Mouse (Mus musculus) olfactory bulb, adult 2 months (tissue): ENCODE measurements around the gene Pcif1. TPM values are rescaled to one million over a fixed set of nuclear protein-coding genes. Genes with fewer than 3 reads are reported as not detected.
"Not testable (repeated sequence)": the region's sequence is repeated elsewhere in the genome, so short reads cannot be mapped to it uniquely, and the experiment has no call there.

Experiments used
- H3K27ac ChIP-seq: fragments of 200-500 bp; 2 replicates; pipeline ENCODE4 v1.5.1; 2012; ENCODE audit warnings: low read depth, low read length; ENCODE audit not compliant: insufficient read depth
- H3K4me1 ChIP-seq: fragments of 200-500 bp; 2 replicates; pipeline ENCODE4 v1.6.1; 2012; ENCODE audit warnings: low read length; ENCODE audit not compliant: control insufficient read depth, insufficient read depth
- H3K4me3 ChIP-seq: fragments of 200-500 bp; 2 replicates; pipeline ENCODE4 v1.5.1; 2012; ENCODE audit warnings: mild to moderate bottlenecking, low read depth, low read length, moderate library complexity; ENCODE audit not compliant: insufficient read depth
- CTCF ChIP-seq: fragments of 200-500 bp; IDR thresholded peaks from 2 replicates; pipeline ENCODE4 v1.5.1; 2012; ENCODE audit warnings: low read depth, mild to moderate bottlenecking, low read length, moderate library complexity; ENCODE audit not compliant: insufficient read depth
- POLR2A ChIP-seq: fragments of 200-500 bp; IDR thresholded peaks from 2 replicates; pipeline ENCODE4 v1.6.1; 2012; ENCODE audit warnings: mild to moderate bottlenecking, low read depth, low read length, moderate library complexity; ENCODE audit not compliant: insufficient read depth
- WGBS: fragments of 180-500 bp; shearing (Covaris S2); methylation state at CpG from one replicate; pipeline ENCODE4 v1.1.7; 2018; 5-methylcytosine and 5-hydroxymethylcytosine counted together
- polyA plus RNA-seq: library from polyadenylated mRNA; stranded (reverse); fragments of >200 nt; gene quantifications from 2 replicates; pipeline ENCODE4 v1.2.4, GENCODE M21; 2012; ENCODE audit warnings: low replicate concordance; ENCODE audit not compliant: missing spikeins, insufficient read depth, insufficient read length

Pcif1 gene
- polyA plus RNA-seq, 1 experiment: not detected

DNA sequence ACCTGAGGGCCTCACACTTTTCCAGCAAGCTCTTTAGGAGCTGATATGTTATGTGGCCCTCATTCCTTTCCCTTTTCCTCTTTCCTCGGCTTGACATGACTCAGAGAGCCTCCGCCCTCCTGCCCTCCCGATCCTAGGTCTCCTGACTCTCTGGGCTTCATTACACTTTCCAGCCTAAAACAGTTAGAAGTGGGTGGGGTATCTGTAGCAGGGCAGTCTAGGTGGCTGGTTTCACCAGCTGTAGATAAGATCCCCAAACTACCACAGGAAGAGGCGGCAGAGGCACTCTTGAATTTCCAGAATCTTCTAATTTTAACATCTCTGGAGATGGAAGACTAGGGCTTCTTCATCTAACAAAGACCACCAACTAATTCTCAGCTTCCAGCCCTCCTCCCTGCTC, 14.5 kb upstream of the Pcif1 start:
- H3K27ac ChIP-seq: no peak overlapping the region
- TF ChIP-seq CTCF: no peak
- H3K4me1 ChIP-seq: peaks cover 4% of the 10 kb centered on the region; the same call in 1 of the 2 replicates
- no peak overlapping the region for H3K4me3 ChIP-seq
- WGBS: 73% methylated on average over 4 of the region's 4 CpGs

DNA sequence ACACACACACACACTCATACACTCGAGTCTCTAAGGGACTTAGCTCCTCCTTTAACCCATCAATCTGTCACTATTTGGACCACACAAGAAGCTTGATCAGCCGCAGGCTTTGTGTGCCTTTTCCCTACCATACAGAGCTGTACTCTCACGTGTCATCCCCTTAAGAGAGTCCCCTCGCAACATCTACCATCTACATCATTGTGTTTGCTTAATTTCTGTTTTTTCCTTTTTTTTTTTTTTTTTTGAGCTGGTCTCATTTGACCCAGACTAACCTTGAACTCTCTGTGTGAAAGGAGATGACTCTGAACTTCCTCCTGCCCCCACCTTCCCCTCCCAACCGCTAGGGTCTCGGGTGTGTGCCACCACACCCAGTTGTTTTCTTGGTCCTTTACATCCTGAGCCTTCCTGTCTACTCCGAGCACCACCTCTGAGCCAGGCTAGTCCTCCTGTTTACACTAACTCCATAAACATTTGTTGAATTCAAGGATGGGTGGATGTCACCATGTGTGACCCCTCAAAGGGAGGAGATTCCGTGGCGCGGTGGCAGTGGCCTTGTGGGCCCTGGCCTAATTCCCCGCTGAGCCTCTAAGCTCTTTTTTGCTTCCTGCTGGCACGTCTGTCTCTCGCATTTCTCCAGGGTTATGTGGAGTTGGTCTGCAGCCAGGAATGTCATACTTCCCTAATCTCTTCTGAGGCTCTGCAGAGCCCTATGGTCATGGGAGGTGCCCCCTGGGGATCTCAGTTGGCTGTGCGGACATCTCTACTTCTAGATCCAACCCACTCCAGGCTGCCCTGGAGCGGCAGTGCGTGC, 12.2 kb upstream of the Pcif1 start:
- TF ChIP-seq CTCF (no peak), POLR2A (no peak)
- 63% methylated on average over 16 of the region's 16 CpGs for whole genome bisulfite sequencing
- Histone ChIP-seq H3K4me3 (no peak overlapping the region), H3K4me1 (peaks cover 4% of the 10 kb centered on the region; the same call in 1 of the 2 replicates), H3K27ac (no peak overlapping the region)

- TF ChIP-seq CTCF (peak; percentile 49; the same call in 1 of the 2 replicates), POLR2A (no peak)
- WGBS: 92% methylated on average over 7 of the region's 7 CpGs
- no peak overlapping the region for H3K27ac ChIP-seq
Measured at GRCm38 (mm10) chr2:164867566-164867965, 11.5 kb upstream of the Pcif1 start.

GRCm38 (mm10) chr2:164868491-164868890, 10.6 kb upstream of the Pcif1 start:
- Histone ChIP-seq H3K27ac (no peak overlapping the region), H3K4me1 (no peaks in the 10 kb centered on the region), H3K4me3 (no peak overlapping the region)
- TF ChIP-seq CTCF (no peak), POLR2A (no peak)
- 82% methylated on average over 7 of the region's 7 CpGs for WGBS

More at GRCm38 (mm10) chr2:164867566-164867965, 11.5 kb upstream of the Pcif1 start:
- Histone ChIP-seq H3K4me1 (no peaks in the 10 kb centered on the region), H3K4me3 (no peak overlapping the region)

GRCm38 (mm10) chr2:164871602-164872303, 7.4 kb upstream of the Pcif1 start:
- TF ChIP-seq CTCF (no peak), POLR2A (no peak)
- Histone ChIP-seq H3K4me3 (no peak overlapping the region), H3K27ac (no peak overlapping the region), H3K4me1 (no peaks in the 10 kb centered on the region)
- 47% methylated on average over 6 of the region's 6 CpGs for WGBS

GRCm38 (mm10) chr2:164873621-164874020, 5.5 kb upstream of the Pcif1 start:
- H3K4me3 ChIP-seq: no peak overlapping the region
- H3K27ac ChIP-seq: no peak overlapping the region
- WGBS: 70% methylated on average over 3 of the region's 3 CpGs
- peaks cover 5% of the 10 kb centered on the region for H3K4me1 ChIP-seq
- no peak for TF ChIP-seq POLR2A
- TF ChIP-seq CTCF: no peak

DNA sequence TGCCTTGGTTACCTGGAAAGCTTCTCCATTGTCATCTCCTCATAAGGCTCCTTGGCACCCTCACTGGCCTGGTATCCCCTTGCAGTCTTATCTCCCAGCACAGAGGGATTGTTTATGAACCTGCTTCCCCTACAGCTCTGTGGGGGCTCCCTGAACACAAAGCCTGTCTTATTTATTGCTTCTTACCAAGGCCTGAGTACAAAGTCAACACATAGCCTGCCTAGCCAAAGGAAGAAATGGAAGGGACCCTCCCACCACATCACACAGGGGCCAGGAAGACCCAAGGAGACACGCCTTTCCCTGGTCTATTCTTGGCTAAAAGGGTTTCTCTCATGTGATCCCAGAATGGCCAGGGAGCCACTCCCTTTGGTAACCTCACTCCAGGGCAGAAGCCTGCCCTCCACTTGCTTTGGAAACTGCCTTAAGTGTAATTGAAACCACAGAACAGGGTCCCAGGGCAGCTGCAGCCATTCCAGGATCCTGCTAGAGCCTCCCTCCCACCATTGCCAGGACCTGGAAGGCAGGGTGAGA, 4.8 kb upstream of the Pcif1 start:
- Histone ChIP-seq H3K27ac (no peak overlapping the region), H3K4me1 (peaks cover 8% of the 10 kb centered on the region), H3K4me3 (no peak overlapping the region)
- 50% methylated on average over 1 of the region's 1 CpGs for WGBS
- TF ChIP-seq CTCF (no peak), POLR2A (no peak)

GRCm38 (mm10) chr2:164875648-164876047, 3.5 kb upstream of the Pcif1 start:
- H3K4me1 ChIP-seq, H3K4me3 ChIP-seq, H3K27ac ChIP-seq: not testable (repeated sequence)
- 40% methylated on average over 2 of the region's 2 CpGs for WGBS

DNA sequence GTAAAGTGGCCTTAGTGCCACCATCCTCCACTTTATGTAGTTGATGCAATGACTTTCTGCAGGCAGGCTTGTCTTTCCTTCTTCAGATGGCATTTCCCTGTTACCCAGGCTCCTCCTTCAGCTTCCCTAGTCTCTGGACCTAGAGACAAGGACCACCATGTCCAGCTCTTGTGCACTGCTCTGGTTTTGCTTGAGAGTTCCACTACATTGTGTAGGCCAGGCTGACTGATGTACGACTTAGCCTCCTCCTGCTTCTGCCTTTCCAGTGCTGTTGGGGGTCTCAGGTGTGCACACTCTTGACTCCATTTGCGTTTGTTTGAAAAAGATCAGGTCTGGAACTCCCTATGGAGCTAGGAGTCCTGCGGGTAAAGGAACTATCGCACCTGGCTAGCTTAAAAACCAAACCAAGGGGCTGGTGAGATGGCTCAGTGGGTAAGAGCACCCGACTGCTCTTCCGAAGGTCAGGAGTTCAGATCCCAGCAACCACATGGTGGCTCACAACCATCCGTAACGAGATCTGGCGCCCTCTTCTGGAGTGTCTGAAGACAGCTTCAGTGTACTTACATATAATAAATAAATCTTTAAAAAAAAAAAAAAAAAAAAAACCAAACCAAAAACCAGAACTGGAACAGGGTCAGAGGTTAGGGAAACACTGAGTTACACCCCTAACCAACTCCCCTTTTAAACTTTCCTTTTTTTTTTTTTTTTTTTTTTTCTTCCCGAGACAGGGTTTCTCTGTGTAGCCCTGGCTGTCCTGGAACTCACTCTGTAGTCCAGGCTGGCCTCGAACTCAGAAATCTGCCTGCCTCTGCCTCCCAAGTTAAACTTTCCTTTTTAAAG, 1.5 kb upstream of the Pcif1 start:
- not testable (repeated sequence) for H3K4me3 ChIP-seq, H3K27ac ChIP-seq
- peaks cover 10% of the 10 kb centered on the region for H3K4me1 ChIP-seq
- WGBS: 80% methylated on average over 11 of the region's 11 CpGs
